Mouse (Mus musculus) spleen, adult 2 months (tissue): ENCODE data around the gene Mrpl36.

Experiments
- CTCF ChIP-seq: fragments of 200-500 bp; IDR thresholded peaks from 2 replicates; pipeline ENCODE4 v1.5.1; 2011; ENCODE audit warnings: mild to moderate bottlenecking, inconsistent platforms; ENCODE audit not compliant: insufficient read depth, insufficient read length, insufficient replicate concordance; ENCODE audit errors: extremely low read depth
- POLR2A ChIP-seq: fragments of 200-500 bp; IDR thresholded peaks from 2 replicates; pipeline ENCODE4 v1.6.1; 2011; ENCODE audit warnings: low read depth, low read length, inconsistent platforms

GRCm38 (mm10) chr13:73305398-73306084 lies 22.8 kb upstream of the Mrpl36 start:
- no peak for TF ChIP-seq CTCF
- no peak for TF ChIP-seq POLR2A
